Mouse (Mus musculus) myocyte (in vitro differentiated cells): ENCODE results near the gene Mustn1.

Source experiments
- CEBPB ChIP-seq: IDR thresholded peaks from 2 replicates; pipeline ENCODE4 v1.6.1; 2011; ENCODE audit warnings: mild to moderate bottlenecking, moderate library complexity; ENCODE audit not compliant: poor library complexity, insufficient read depth, severe bottlenecking
- E2F4 ChIP-seq: IDR thresholded peaks from one replicate; pipeline ENCODE4 v1.6.1; 2011; ENCODE audit warnings: mild to moderate bottlenecking, control low read depth, moderate library complexity; ENCODE audit not compliant: insufficient read depth
- MAX ChIP-seq: IDR thresholded peaks from one replicate; pipeline ENCODE4 v1.6.1; 2011; ENCODE audit warnings: low read depth, mild to moderate bottlenecking, control low read depth
- MYOD1 ChIP-seq, 3 experiments: IDR thresholded peaks; one replicate each; pipeline ENCODE4 v1.6.1; 2011; ENCODE audit warnings: control low read depth in 2 of 3, low read depth in 2 of 3, mild to moderate bottlenecking in 2 of 3, moderate library complexity in 1 of 3; ENCODE audit not compliant: insufficient read length in 2 of 3, control insufficient read depth in 1 of 3
- MYOG ChIP-seq, 3 experiments: IDR thresholded peaks; one replicate each; pipeline ENCODE4 v1.6.1; 2011; ENCODE audit warnings: control low read depth in 2 of 3, low read depth in 2 of 3, mild to moderate bottlenecking in 2 of 3; ENCODE audit not compliant: insufficient read length in 2 of 3, control insufficient read depth in 1 of 3, insufficient read depth in 1 of 3
- POLR2A ChIP-seq: IDR thresholded peaks from one replicate; pipeline ENCODE4 v1.6.1; 2011; ENCODE audit warnings: low read depth, mild to moderate bottlenecking, control low read depth, moderate library complexity; ENCODE audit not compliant: insufficient read length
- POLR2AphosphoS2 ChIP-seq: IDR thresholded peaks from one replicate; pipeline ENCODE4 v1.6.1; 2011; ENCODE audit warnings: low read depth, control low read depth; ENCODE audit not compliant: insufficient read length
- REST ChIP-seq: IDR thresholded peaks from one replicate; pipeline ENCODE4 v1.6.1; 2011; ENCODE audit warnings: mild to moderate bottlenecking, control low read depth, moderate library complexity; ENCODE audit not compliant: insufficient read depth, insufficient read length
- SRF ChIP-seq: IDR thresholded peaks from one replicate; pipeline ENCODE4 v1.6.1; 2011; ENCODE audit warnings: low read depth; ENCODE audit not compliant: control insufficient read depth, insufficient read length
- TCF12 ChIP-seq: IDR thresholded peaks from one replicate; pipeline ENCODE4 v1.6.1; 2011; ENCODE audit warnings: mild to moderate bottlenecking, control low read depth; ENCODE audit not compliant: poor library complexity, insufficient read depth, severe bottlenecking
- TCF3 ChIP-seq: IDR thresholded peaks from one replicate; pipeline ENCODE4 v1.6.1; 2011; ENCODE audit warnings: low read depth, control low read depth; ENCODE audit not compliant: insufficient read length
- USF1 ChIP-seq: IDR thresholded peaks from one replicate; pipeline ENCODE4 v1.6.1; 2011; ENCODE audit warnings: low read depth, mild to moderate bottlenecking, control low read depth, moderate library complexity

DNA sequence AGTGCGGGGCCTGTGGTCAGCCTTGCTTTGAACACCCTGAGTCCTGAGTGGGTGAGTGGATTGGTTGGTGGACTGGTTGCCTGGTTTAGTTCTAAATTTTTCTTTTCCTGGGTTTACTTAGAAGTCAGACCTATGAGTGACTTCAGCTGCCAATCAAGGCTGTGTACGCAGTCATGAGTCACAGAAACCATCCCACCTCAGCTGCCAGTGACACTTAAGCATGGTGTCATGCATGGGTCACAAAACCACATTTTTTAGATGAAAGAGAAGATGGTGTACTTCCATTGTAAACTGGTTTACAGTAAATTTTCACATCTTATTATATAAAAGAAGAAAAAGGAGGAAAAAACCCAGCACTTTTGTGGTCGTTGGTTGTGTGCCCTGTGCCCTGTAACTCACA is 1.2 kb upstream of the Mustn1 start:
- TF ChIP-seq POLR2A (no peak), MYOD1 (IDR thresholded peaks at IDR 0.05; ENCODE audit: control insufficient read depth in 1 of 3, insufficient read length in 2 of 3, low read depth in 2 of 3) (peak in 2 of 3 experiments; percentile 35 to 57), USF1 (no peak), TCF3 (no peak), TCF12 (no peak), CEBPB (no peak), MYOG (IDR thresholded peaks at IDR 0.05; ENCODE audit: control insufficient read depth in 1 of 3, insufficient read depth in 1 of 3, insufficient read length in 2 of 3, low read depth in 2 of 3) (no peak), POLR2AphosphoS2 (no peak), MAX (no peak), E2F4 (no peak), REST (no peak), SRF (no peak)
